Mouse (Mus musculus) lung, postnatal 4 days (tissue): ENCODE data around the gene Neu4.
A peak's percentile ranks its signal among the peaks of the same experiment; 100 is the strongest.
"Not testable (repeated sequence)": the region's sequence is repeated elsewhere in the genome, so short reads cannot be mapped to it uniquely, and the experiment has no call there.

ENCODE experiments used
- DNase-seq, 2 experiments: peaks; one replicate each; pipeline ENCODE4 v3.0.0; 2021

Gene Neu4

GRCm38 (mm10) chr1:94053530-94054216, 33.4 kb downstream of the Neu4 start:
- no peak for DNase-seq

GRCm38 (mm10) chr1:94054481-94054880, 34.2 kb downstream of the Neu4 start:
- no peak for DNase-seq

- DNase-seq = peak in 1 of 2 experiments; percentile 24
These were observed 35.7 kb downstream of the Neu4 start for GRCm38 (mm10) chr1:94055966-94056365.

GRCm38 (mm10) chr1:94057401-94057800, 37.1 kb downstream of the Neu4 start:
- no peak for DNase-seq

- not testable (repeated sequence) for DNase-seq
These were observed 38.0 kb downstream of the Neu4 start for GRCm38 (mm10) chr1:94058281-94058680.

- DNase-seq = no peak
These were observed 54.5 kb downstream of the Neu4 start for GRCm38 (mm10) chr1:94074756-94075155.

- no peak for DNase-seq
These were observed 56.5 kb downstream of the Neu4 start for GRCm38 (mm10) chr1:94076702-94077101.
